Mouse (Mus musculus) NIH3T3 (cell line): ENCODE results near the gene Slc34a1.
A peak's percentile ranks its signal among the peaks of the same experiment; 100 is the strongest.

Source experiments
- DNase-seq: peaks from one replicate; pipeline ENCODE4 v3.0.0-alpha.2; 2012; ENCODE audit warnings: low read depth

Slc34a1 gene

GRCm38 (mm10) chr13:55398088-55398487, at the start of gene Slc34a1:
TSS of gene Slc34a1 (plus strand) at chr13:55398187.
- DNase-seq: no peak

- DNase-seq: no peak
Measured at GRCm38 (mm10) chr13:55361145-55361544, 36.8 kb upstream of the Slc34a1 start.

GRCm38 (mm10) chr13:55361974-55362452, 36.0 kb upstream of the Slc34a1 start:
- DNase-seq: peak; percentile 4

GRCm38 (mm10) chr13:55362453-55363060, 35.4 kb upstream of the Slc34a1 start, which contains the start of gene Lman2:
TSS of gene Lman2 (minus strand) at chr13:55362783.
- peak; percentile 97 for DNase-seq

- DNase-seq: no peak
Measured at GRCm38 (mm10) chr13:55368401-55368800, 29.6 kb upstream of the Slc34a1 start.

- DNase-seq: no peak
Measured at GRCm38 (mm10) chr13:55369531-55370114, 28.4 kb upstream of the Slc34a1 start, which contains the start of gene Rgs14. TSS of gene Rgs14 (plus strand) at chr13:55369732.

GRCm38 (mm10) chr13:55370234-55370633, 27.8 kb upstream of the Slc34a1 start:
- DNase-seq: no peak

GRCm38 (mm10) chr13:55371007-55371681, 26.8 kb upstream of the Slc34a1 start:
- no peak for DNase-seq

GRCm38 (mm10) chr13:55371740-55372139, 26.2 kb upstream of the Slc34a1 start:
- DNase-seq: no peak

GRCm38 (mm10) chr13:55374206-55374924, 23.6 kb upstream of the Slc34a1 start:
- no peak for DNase-seq

- DNase-seq: no peak
Measured at GRCm38 (mm10) chr13:55375877-55376276, 22.1 kb upstream of the Slc34a1 start.

GRCm38 (mm10) chr13:55378907-55379580, 18.9 kb upstream of the Slc34a1 start:
- no peak for DNase-seq

- DNase-seq: no peak
Measured at GRCm38 (mm10) chr13:55381790-55382189, 16.2 kb upstream of the Slc34a1 start.

GRCm38 (mm10) chr13:55390644-55391043, 7.3 kb upstream of the Slc34a1 start:
- DNase-seq: no peak

- no peak for DNase-seq
Measured at GRCm38 (mm10) chr13:55391626-55392029, 6.4 kb upstream of the Slc34a1 start.

- DNase-seq: peak; percentile 18
Measured at GRCm38 (mm10) chr13:55392933-55393332, 5.1 kb upstream of the Slc34a1 start.

GRCm38 (mm10) chr13:55399300-55400038, 1.5 kb downstream of the Slc34a1 start:
- DNase-seq: no peak

GRCm38 (mm10) chr13:55400039-55400346, 2.0 kb downstream of the Slc34a1 start:
- DNase-seq: no peak

- DNase-seq: no peak
Measured at GRCm38 (mm10) chr13:55403266-55403665, 5.3 kb downstream of the Slc34a1 start.

GRCm38 (mm10) chr13:55403935-55404852, 6.2 kb downstream of the Slc34a1 start:
- DNase-seq: peak; percentile 43
